Mouse (Mus musculus) midbrain, embryonic 16.5 days (tissue): ENCODE results near the gene Gm4788. TPM values are rescaled to one million over a fixed set of nuclear protein-coding genes. Genes with fewer than 3 reads are reported as not detected.
"Not testable (repeated sequence)": the region's sequence is repeated elsewhere in the genome, so short reads cannot be mapped to it uniquely, and the experiment has no call there.

Experiments used
- ATAC-seq: fragments of 200-750 bp; cut with Nextera tagmentation; 2 replicates; pipeline ENCODE4 v1.8.0; 2017; ENCODE audit warnings: moderate TSS enrichment
- H3K27ac ChIP-seq: fragments of 300-500 bp; sonication (generic); 2 replicates; pipeline ENCODE4 v1.5.1; 2014; ENCODE audit warnings: mild to moderate bottlenecking, low read length, mixed read lengths
- H3K27me3 ChIP-seq: fragments of 300-500 bp; sonication (generic); 2 replicates; pipeline ENCODE4 v1.6.1; 2014; ENCODE audit warnings: low read depth, low read length, mixed read lengths; ENCODE audit not compliant: control insufficient read depth, insufficient read depth
- H3K36me3 ChIP-seq: fragments of 300-500 bp; sonication (generic); 2 replicates; pipeline ENCODE4 v1.6.1; 2014; ENCODE audit warnings: mild to moderate bottlenecking, low read length, moderate library complexity, mixed read lengths; ENCODE audit not compliant: control insufficient read depth, insufficient read depth
- H3K4me1 ChIP-seq: fragments of 300-500 bp; sonication (generic); 2 replicates; pipeline ENCODE4 v1.6.1; 2014; ENCODE audit warnings: mild to moderate bottlenecking, low read length, mixed read lengths; ENCODE audit not compliant: control insufficient read depth, insufficient read depth
- H3K4me2 ChIP-seq: fragments of 300-500 bp; sonication (generic); 2 replicates; pipeline ENCODE4 v1.6.1; 2014; ENCODE audit warnings: mild to moderate bottlenecking, low read length, mixed read lengths
- H3K4me3 ChIP-seq: fragments of 300-500 bp; sonication (generic); 2 replicates; pipeline ENCODE4 v1.5.1; 2014; ENCODE audit warnings: low read depth, mild to moderate bottlenecking, low read length, moderate library complexity, mixed read lengths
- H3K9ac ChIP-seq: fragments of 300-500 bp; sonication (generic); 2 replicates; pipeline ENCODE4 v1.6.1; 2014; ENCODE audit warnings: low read depth, low read length, mixed read lengths
- H3K9me3 ChIP-seq: fragments of 300-500 bp; sonication (generic); replicated peaks from 2 replicates; pipeline ENCODE4 v1.6.1; 2014; ENCODE audit warnings: mild to moderate bottlenecking, low read length, mixed read lengths; ENCODE audit not compliant: control insufficient read depth, poor library complexity, severe bottlenecking
- WGBS: fragments of 180-500 bp; shearing (Covaris S2); extraction: QIAGEN DNeasy Blood & Tissue Kit; methylation state at CpG from one replicate; pipeline ENCODE4 v1.1.7; 2014; 5-methylcytosine and 5-hydroxymethylcytosine counted together
- polyA plus RNA-seq: library from polyadenylated mRNA; unstranded; fragments of >200 nt; fragmentation: Nextera tagmentation; extraction: Ambion mirVana; gene quantifications from 2 replicates; pipeline ENCODE4 v1.2.1, GENCODE M21; 2015

Gm4788 gene
- polyA plus RNA-seq: not detected in 2 replicates

- Histone ChIP-seq H3K4me1 (no peaks in the 10 kb centered on the region), H3K4me3 (no peak within 1 kb of the TSS), H3K36me3 (no peaks in the 10 kb centered on the region), H3K9me3 (no peaks in the 10 kb centered on the region), H3K27ac (no peak within 1 kb of the TSS), H3K27me3 (no peaks in the 10 kb centered on the region), H3K4me2 (no peak within 1 kb of the TSS), H3K9ac (no peak within 1 kb of the TSS)
- no peak for ATAC-seq
- 95% methylated on average over 1 of the region's 1 CpGs for WGBS
Observed at GRCm38 (mm10) chr1:139781143-139781542, at the start of gene Gm4788. Gene Gm4788, minus strand, starts transcription at chr1:139781243.

- no peaks in the 10 kb centered on the region for H3K4me1 ChIP-seq
- no peaks in the 10 kb centered on the region for H3K27me3 ChIP-seq
- H3K9ac ChIP-seq: no peak overlapping the region
- no peak for ATAC-seq
- no peak overlapping the region for H3K4me3 ChIP-seq
- no peak overlapping the region for H3K27ac ChIP-seq
- no peaks in the 10 kb centered on the region for H3K9me3 ChIP-seq
- no peaks in the 10 kb centered on the region for H3K36me3 ChIP-seq
- H3K4me2 ChIP-seq: no peak overlapping the region
Observed at GRCm38 (mm10) chr1:139808594-139808993, 27.6 kb upstream of the Gm4788 start.

- not testable (repeated sequence) for H3K4me3 ChIP-seq, H3K27ac ChIP-seq, H3K4me1 ChIP-seq, H3K9ac ChIP-seq, H3K36me3 ChIP-seq, H3K27me3 ChIP-seq, ATAC-seq, H3K4me2 ChIP-seq, H3K9me3 ChIP-seq
- 94% methylated on average over 3 of the region's 3 CpGs for WGBS
Observed at GRCm38 (mm10) chr1:139769913-139770312, 11.1 kb downstream of the Gm4788 start.

- not testable (repeated sequence) for H3K27me3 ChIP-seq, H3K36me3 ChIP-seq, H3K4me1 ChIP-seq, H3K4me2 ChIP-seq, H3K9ac ChIP-seq, H3K9me3 ChIP-seq, H3K27ac ChIP-seq, ATAC-seq, H3K4me3 ChIP-seq
- 100% methylated on average over 3 of the region's 22 CpGs for WGBS
Observed at GRCm38 (mm10) chr1:139716681-139717080, 64.4 kb downstream of the Gm4788 start.

GRCm38 (mm10) chr1:139716249-139716648 is 64.8 kb downstream of the Gm4788 start:
- H3K27ac ChIP-seq, H3K4me2 ChIP-seq, H3K36me3 ChIP-seq, H3K27me3 ChIP-seq, H3K9ac ChIP-seq, H3K4me3 ChIP-seq, H3K4me1 ChIP-seq, H3K9me3 ChIP-seq, ATAC-seq: not testable (repeated sequence)
- WGBS: 96% methylated on average over 9 of the region's 16 CpGs

- not testable (repeated sequence) for ATAC-seq, H3K9ac ChIP-seq, H3K9me3 ChIP-seq, H3K36me3 ChIP-seq, H3K27ac ChIP-seq, H3K4me1 ChIP-seq, H3K27me3 ChIP-seq, H3K4me3 ChIP-seq, H3K4me2 ChIP-seq
- 92% methylated on average over 18 of the region's 18 CpGs for WGBS
Observed at GRCm38 (mm10) chr1:139649921-139650320, 131.1 kb downstream of the Gm4788 start.

Other genes with a start within 250 kb of the Gm4788 start
- gene Cfhr1, start 221.0 kb downstream of the Gm4788 start, polyA plus RNA-seq: not detected in 2 replicates
- gene Cfhr2, start 77.5 kb upstream of the Gm4788 start, polyA plus RNA-seq: not detected in 2 replicates